ENCODE assay signal across 26 mouse cellular contexts in the genomic region with DNA sequence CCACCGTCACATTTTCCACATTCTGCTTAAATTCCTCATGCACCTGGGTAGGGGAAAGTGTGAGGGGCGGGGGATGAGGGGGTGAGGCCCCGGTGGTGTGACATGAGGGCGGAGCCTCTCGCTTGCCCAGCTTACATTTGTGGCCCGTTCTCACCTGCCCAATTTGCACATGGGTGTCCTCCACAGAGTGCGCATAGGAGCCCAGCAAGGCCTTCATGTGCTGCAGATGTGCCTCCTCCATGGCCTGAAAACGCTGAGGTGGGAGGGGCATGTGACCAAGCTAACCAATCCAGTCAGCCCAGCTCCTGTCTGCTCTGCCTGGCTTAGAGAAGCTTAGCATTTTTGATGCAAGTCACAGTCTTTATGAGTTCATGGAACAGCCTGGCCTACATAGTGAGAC. TPM values are rescaled to one million over a fixed set of nuclear protein-coding genes. Genes with fewer than 3 reads are reported as not detected.
DNase-seq lines count a peak whose midpoint lies in the region; ATAC-seq lines count a peak whose summit lies in the region.
"Had no signal": no experiment of that assay in that cellular context is flagged by ENCODE, and none has a peak within 500 bp of the region (broad histone marks: within the 10 kb centered on the region; RNA-seq: fewer than 3 reads in every experiment).

No protein-coding gene starts in this region.

- H3K4me1 ChIP-seq in limb, embryonic 13.5 days, result peaks cover 15% of the 10 kb centered on the region
- H3K4me1 ChIP-seq in hindbrain, embryonic 14.5 days (replicated peaks; ENCODE audit: control insufficient read depth, insufficient read depth, low read length), result peaks cover 27% of the 10 kb centered on the region
- H3K4me1 ChIP-seq: embryonic facial prominence, embryonic 15.5 days; heart, embryonic 12.5 days had no signal

- H3K4me2 ChIP-seq in limb, embryonic 13.5 days (replicated peaks), result peak overlapping the region; percentile 38; the same call in 1 of the 2 replicates
- H3K4me2 ChIP-seq in hindbrain, embryonic 14.5 days (replicated peaks), result no peak overlapping the region
- H3K4me2 ChIP-seq: embryonic facial prominence, embryonic 15.5 days; heart, embryonic 12.5 days had no signal

- no peak for DNase-seq in frontal cortex, postnatal 36 days (ENCODE audit: low spot score in 2 of 2)
- DNase-seq in right cerebral cortex, adult 18-20 months, result peak; percentile 71
- DNase-seq in right cerebral cortex, postnatal 10 days (ENCODE audit: low spot score in 2 of 2), result no peak
- DNase-seq in R1 (ENCODE audit: low read depth, low spot score), result peak; percentile 59
- DNase-seq in hindbrain, embryonic 14.5 days (ENCODE audit: low spot score), result no peak
- DNase-seq: adrenal gland, adult 2 months; adrenal gland, postnatal 36 days; cerebellum, adult 11 months; cerebellum, adult 8-10 months; cerebellum, postnatal 36 days; gastrocnemius, adult 2 months; gastrocnemius, postnatal 25 days had no signal

- ATAC-seq in frontal cortex, adult (ENCODE audit: low TSS enrichment), result peak; percentile 44
- peak; percentile 30 for ATAC-seq in limb, embryonic 13.5 days (ENCODE audit: low FRiP score, low read depth)
- ATAC-seq in erythroid progenitor cell, adult 5-6 weeks (replicated peaks; ENCODE audit: low FRiP score, poor library complexity, severe bottlenecking), result no peak
- no peak for ATAC-seq in hindbrain, embryonic 14.5 days (ENCODE audit: low FRiP score)
- ATAC-seq: forebrain, embryonic 16.5 days; hindbrain, embryonic 16.5 days; inflammation-experienced regulatory T-cells, adult 6 months; intestine, postnatal 0 days had no signal

- H3K27ac ChIP-seq in limb, embryonic 13.5 days, result no peak overlapping the region
- no peak overlapping the region for H3K27ac ChIP-seq in hindbrain, embryonic 14.5 days
- H3K27ac ChIP-seq: embryonic facial prominence, embryonic 15.5 days; gastrocnemius, adult 2 months; hindbrain, embryonic 10.5 days had no signal

- 0 out of 2 replicates have a peak overlapping the region, but pooled peaks have one; percentile 5 for H3K4me3 ChIP-seq in limb, embryonic 13.5 days
- H3K4me3 ChIP-seq in hindbrain, embryonic 14.5 days (replicated peaks; ENCODE audit: low read length), result no peak overlapping the region
- H3K4me3 ChIP-seq: embryonic facial prominence, embryonic 15.5 days; erythroblast, embryonic 14.5 days; gastrocnemius, adult 2 months; heart, embryonic 12.5 days; hindbrain, embryonic 10.5 days had no signal

- H3K27me3 ChIP-seq in limb, embryonic 13.5 days, result peaks cover 5% of the 10 kb centered on the region
- H3K27me3 ChIP-seq in hindbrain, embryonic 14.5 days (ENCODE audit: control insufficient read depth, insufficient read depth, low read length), result no peaks in the 10 kb centered on the region
- H3K27me3 ChIP-seq: embryonic facial prominence, embryonic 15.5 days had no signal

- WGBS in limb, embryonic 13.5 days, result 32% methylated on average over 8 of the region's 8 CpGs
- 58% methylated on average over 8 of the region's 8 CpGs for WGBS in hindbrain, embryonic 14.5 days

- no peaks in the 10 kb centered on the region for H3K36me3 ChIP-seq in limb, embryonic 13.5 days
- peaks cover 60% of the 10 kb centered on the region for H3K36me3 ChIP-seq in hindbrain, embryonic 14.5 days (replicated peaks; ENCODE audit: control insufficient read depth, insufficient read depth)
- H3K36me3 ChIP-seq: embryonic facial prominence, embryonic 15.5 days; heart, embryonic 12.5 days had no signal

- H3K9me3 ChIP-seq in limb, embryonic 13.5 days, result no peaks in the 10 kb centered on the region
- no peaks in the 10 kb centered on the region for H3K9me3 ChIP-seq in hindbrain, embryonic 14.5 days (ENCODE audit: control insufficient read depth, low read length)
- H3K9me3 ChIP-seq: embryonic facial prominence, embryonic 15.5 days; heart, embryonic 12.5 days; hindbrain, embryonic 10.5 days had no signal

- peak overlapping the region; percentile 35; the same call in 1 of the 2 replicates for H3K9ac ChIP-seq in limb, embryonic 13.5 days
- H3K9ac ChIP-seq in hindbrain, embryonic 14.5 days, result no peak overlapping the region
- H3K9ac ChIP-seq: embryonic facial prominence, embryonic 15.5 days; heart, embryonic 12.5 days had no signal

RNA-seq across cellular contexts. Expression of gene Fcho1, which starts 10.0 kb away (rescaled TPM):
- 4.0 and 4.8 TPM in 2 replicates for polyA plus RNA-seq in limb, embryonic 13.5 days (2015; fragmentation: Nextera tagmentation; extraction: Ambion mirVana)
- total RNA-seq in erythroid progenitor cell, adult 5-6 weeks (2015; ENCODE audit: low replicate concordance), result 152 and 165 TPM in 2 replicates
- 245 and 276 TPM in 2 replicates for total RNA-seq in erythroid progenitor cell, adult 5-6 weeks (2017; ENCODE audit: low replicate concordance)
- 57.3 and 61.0 TPM in 2 replicates for polyA plus RNA-seq in hindbrain, embryonic 14.5 days (2014; fragmentation: Nextera tagmentation; extraction: Ambion mirVana)
- total RNA-seq: gastrocnemius, adult 2 months; gastrocnemius, postnatal 25 days had no signal

RNA-seq across cellular contexts. Expression of gene B3gnt3, which starts 13.9 kb away (rescaled TPM):
- 0.77 and 0.92 TPM in 2 replicates for polyA plus RNA-seq in limb, embryonic 13.5 days (2015; fragmentation: Nextera tagmentation; extraction: Ambion mirVana)
- 12.2 and 12.3 TPM in 2 replicates for total RNA-seq in erythroid progenitor cell, adult 5-6 weeks (2015; ENCODE audit: low replicate concordance)
- total RNA-seq in erythroid progenitor cell, adult 5-6 weeks (2017; ENCODE audit: low replicate concordance), result 10.9 and 14.4 TPM in 2 replicates
- 0.21 and 0.41 TPM in 2 replicates for polyA plus RNA-seq in hindbrain, embryonic 14.5 days (2014; fragmentation: Nextera tagmentation; extraction: Ambion mirVana)
- total RNA-seq: granulocyte monocyte progenitor cell, adult 5-6 weeks had no signal

RNA-seq across cellular contexts. Expression of gene Insl3, which starts 26.5 kb away (rescaled TPM):
- polyA plus RNA-seq in limb, embryonic 13.5 days (2015; fragmentation: Nextera tagmentation; extraction: Ambion mirVana), result 0.48 and 0.55 TPM in 2 replicates
- total RNA-seq in erythroid progenitor cell, adult 5-6 weeks (2015; ENCODE audit: low replicate concordance), result 3.6 TPM in 1 of 2 replicates, not detected in the other
- total RNA-seq in erythroid progenitor cell, adult 5-6 weeks (2017; ENCODE audit: low replicate concordance), result not detected in 2 replicates
- 1.4 and 1.5 TPM in 2 replicates for polyA plus RNA-seq in hindbrain, embryonic 14.5 days (2014; fragmentation: Nextera tagmentation; extraction: Ambion mirVana)
- polyA plus RNA-seq: embryonic facial prominence, embryonic 11.5 days; forebrain, embryonic 11.5 days; forebrain, embryonic 16.5 days had no signal

RNA-seq across cellular contexts. Expression of gene Jak3, which starts 39.4 kb away (rescaled TPM):
- 3.4 and 4.2 TPM in 2 replicates for polyA plus RNA-seq in limb, embryonic 13.5 days (2015; fragmentation: Nextera tagmentation; extraction: Ambion mirVana)
- total RNA-seq in erythroid progenitor cell, adult 5-6 weeks (2015; ENCODE audit: low replicate concordance), result 2.1 and 5.4 TPM in 2 replicates
- total RNA-seq in erythroid progenitor cell, adult 5-6 weeks (2017; ENCODE audit: low replicate concordance), result 0.68 and 0.90 TPM in 2 replicates
- 5.4 TPM in 2 replicates for polyA plus RNA-seq in hindbrain, embryonic 14.5 days (2014; fragmentation: Nextera tagmentation; extraction: Ambion mirVana)

RNA-seq across cellular contexts. Expression of gene Unc13a, which starts 44.0 kb away (rescaled TPM):
- polyA plus RNA-seq in limb, embryonic 13.5 days (2015; fragmentation: Nextera tagmentation; extraction: Ambion mirVana), result 0.75 and 0.77 TPM in 2 replicates
- not detected in 2 replicates for total RNA-seq in erythroid progenitor cell, adult 5-6 weeks (2015; ENCODE audit: low replicate concordance)
- total RNA-seq in erythroid progenitor cell, adult 5-6 weeks (2017; ENCODE audit: low replicate concordance), result not detected in 2 replicates
- polyA plus RNA-seq in hindbrain, embryonic 14.5 days (2014; fragmentation: Nextera tagmentation; extraction: Ambion mirVana), result 16.6 and 16.7 TPM in 2 replicates
- total RNA-seq: gastrocnemius, adult 2 months had no signal

Comparison
In these comparisons a context has a peak if more than half of its experiments do, and no peak if none do; other contexts are left out.
1. DNase-seq: peak in right cerebral cortex, adult 18-20 months (single experiment) and R1 (single experiment); none in frontal cortex, postnatal 36 days (0 of 2), right cerebral cortex, postnatal 10 days (0 of 2) and hindbrain, embryonic 14.5 days (single experiment).
2. ATAC-seq: peak in frontal cortex, adult (single experiment) and limb, embryonic 13.5 days (single experiment); none in erythroid progenitor cell, adult 5-6 weeks (single experiment) and hindbrain, embryonic 14.5 days (single experiment).
3. RNA of gene Fcho1, which starts 10.0 kb away (polyA plus RNA-seq): 57.3 to 61.0 TPM in hindbrain, embryonic 14.5 days; 4.0 to 4.8 TPM in limb, embryonic 13.5 days; every median in the first group is over 10 times any median in the second.